ENCODE assay signal across 20 mouse cellular contexts in the genomic region with DNA sequence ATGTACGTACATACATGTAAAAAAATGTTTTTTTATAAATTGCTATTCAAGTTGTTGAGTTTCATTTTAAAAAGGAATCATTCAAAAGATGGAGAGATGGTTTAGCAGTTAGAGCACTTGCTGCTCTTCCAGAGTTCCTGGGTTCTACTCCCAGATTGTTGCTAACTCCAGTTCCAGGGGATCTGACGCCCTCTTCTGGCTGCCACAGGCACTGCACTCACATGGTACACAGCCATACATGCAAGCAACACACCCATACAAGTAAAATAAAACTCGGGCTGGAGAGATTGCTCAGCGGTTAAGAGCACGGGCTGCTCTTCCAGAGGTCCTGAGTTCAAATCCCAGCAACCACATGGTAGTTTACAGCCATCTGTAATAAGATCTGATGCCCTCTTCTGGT. TPM values are rescaled to one million over a fixed set of nuclear protein-coding genes. Genes with fewer than 3 reads are reported as not detected.
DNase-seq lines count a peak whose midpoint lies in the region; ATAC-seq and TF ChIP-seq lines count a peak whose summit lies in the region.
"Had no signal": no experiment of that assay in that cellular context is flagged by ENCODE, and none has a peak within 500 bp of the region (broad histone marks: within the 10 kb centered on the region; RNA-seq: fewer than 3 reads in every experiment).

No protein-coding gene starts in this region.

- ATAC-seq in hindbrain, postnatal 0 days = no peak
- ATAC-seq in hindbrain, embryonic 13.5 days (ENCODE audit: low FRiP score) = no peak
- no peak for ATAC-seq in lung, embryonic 14.5 days (ENCODE audit: insufficient read depth)
- ATAC-seq: activated CD4-positive, CD25-positive, alpha-beta regulatory T cell, adult 4 months; forebrain, postnatal 0 days; intestine, embryonic 16.5 days had no signal

- WGBS in hindbrain, postnatal 0 days = 94% methylated on average over 5 of the region's 5 CpGs
- WGBS in hindbrain, embryonic 13.5 days = 95% methylated on average over 5 of the region's 5 CpGs
- WGBS in lung, embryonic 14.5 days = 90% methylated on average over 5 of the region's 5 CpGs

- H3K4me1 ChIP-seq in hindbrain, postnatal 0 days (ENCODE audit: insufficient read depth, low read length) = no peaks in the 10 kb centered on the region
- peaks cover 5% of the 10 kb centered on the region for H3K4me1 ChIP-seq in hindbrain, embryonic 13.5 days (replicated peaks)
- H3K4me1 ChIP-seq in lung, embryonic 14.5 days (ENCODE audit: insufficient read depth) = no peaks in the 10 kb centered on the region
- H3K4me1 ChIP-seq in MEL (ENCODE audit: control insufficient read depth in 1 of 2, insufficient read depth in 2 of 2, low read length in 2 of 2) = no peaks in the 10 kb centered on the region

- H3K36me3 ChIP-seq in hindbrain, postnatal 0 days (ENCODE audit: insufficient read depth, low read length) = no peaks in the 10 kb centered on the region
- H3K36me3 ChIP-seq in hindbrain, embryonic 13.5 days = no peaks in the 10 kb centered on the region
- H3K36me3 ChIP-seq in lung, embryonic 14.5 days (ENCODE audit: insufficient read depth) = no peaks in the 10 kb centered on the region
- H3K36me3 ChIP-seq in MEL (ENCODE audit: control insufficient read depth in 1 of 2, insufficient read depth in 2 of 2, low read length in 2 of 2) = no peaks in the 10 kb centered on the region
- H3K36me3 ChIP-seq: hindbrain, embryonic 10.5 days; neural tube, embryonic 15.5 days had no signal

- peak; percentile 41 for TF ChIP-seq CTCF in hindbrain, postnatal 0 days (IDR thresholded peaks at IDR 0.05; ENCODE audit: low read depth)
- TF ChIP-seq CTCF in lung, embryonic 14.5 days (IDR thresholded peaks at IDR 0.05; ENCODE audit: low read depth) = peak; percentile 14; the same call in 1 of the 2 replicates
- peak; percentile 27 to 54 (median 41) for TF ChIP-seq CTCF in MEL (IDR thresholded peaks at IDR 0.05 in 2 of 3, conservative IDR thresholded peaks at IDR 0.05 in 1 of 3; ENCODE audit: control insufficient read depth in 1 of 3, insufficient read depth in 1 of 3, low read depth in 2 of 3, low read length in 3 of 3, poor library complexity in 1 of 3, severe bottlenecking in 1 of 3)

- no peak overlapping the region for H3K9ac ChIP-seq in hindbrain, postnatal 0 days (replicated peaks; ENCODE audit: low read length)
- H3K9ac ChIP-seq in hindbrain, embryonic 13.5 days = no peak overlapping the region
- H3K9ac ChIP-seq in lung, embryonic 14.5 days = no peak overlapping the region
- no peak overlapping the region for H3K9ac ChIP-seq in MEL (ENCODE audit: control insufficient read depth, low read depth, low read length, poor library complexity, severe bottlenecking)
- H3K9ac ChIP-seq: forebrain, postnatal 0 days; neural tube, embryonic 15.5 days had no signal

- H3K4me3 ChIP-seq in hindbrain, postnatal 0 days (ENCODE audit: low read length) = no peak overlapping the region
- no peak overlapping the region for H3K4me3 ChIP-seq in hindbrain, embryonic 13.5 days
- no peak overlapping the region for H3K4me3 ChIP-seq in lung, embryonic 14.5 days (ENCODE audit: low read depth, low read length)
- no peak overlapping the region for H3K4me3 ChIP-seq in MEL (ENCODE audit: control insufficient read depth in 1 of 2, insufficient read depth in 1 of 2, low read depth in 2 of 2, low read length in 2 of 2)
- H3K4me3 ChIP-seq: hindbrain, embryonic 10.5 days; neural tube, embryonic 15.5 days had no signal

- no peaks in the 10 kb centered on the region for H3K27me3 ChIP-seq in hindbrain, postnatal 0 days (ENCODE audit: insufficient read depth, low read length)
- H3K27me3 ChIP-seq in hindbrain, embryonic 13.5 days = no peaks in the 10 kb centered on the region
- H3K27me3 ChIP-seq in lung, embryonic 14.5 days (ENCODE audit: insufficient read depth, low read length) = no peaks in the 10 kb centered on the region
- H3K27me3 ChIP-seq in MEL (ENCODE audit: control insufficient read depth in 1 of 2, insufficient read depth in 2 of 2, low read length in 2 of 2) = no peaks in the 10 kb centered on the region
- H3K27me3 ChIP-seq: neural tube, embryonic 15.5 days had no signal

- TF ChIP-seq RAD21 in MEL (IDR thresholded peaks at IDR 0.05; ENCODE audit: low read depth, low read length) = no peak; the same call in 1 of the 2 replicates

- no peaks in the 10 kb centered on the region for H3K79me2 ChIP-seq in MEL (ENCODE audit: control insufficient read depth, insufficient read depth, low read length, poor library complexity)

- TF ChIP-seq POLR2A in MEL (IDR thresholded peaks at IDR 0.05; ENCODE audit: control insufficient read depth in 1 of 2, insufficient read depth in 1 of 2, low read depth in 1 of 2, low read length in 2 of 2, poor library complexity in 1 of 2) = no peak

- H3K4me2 ChIP-seq in hindbrain, postnatal 0 days (ENCODE audit: low read depth, low read length) = no peak overlapping the region
- H3K4me2 ChIP-seq in hindbrain, embryonic 13.5 days = no peak overlapping the region
- H3K4me2 ChIP-seq in lung, embryonic 14.5 days = no peak overlapping the region
- H3K4me2 ChIP-seq: neural tube, embryonic 15.5 days had no signal

- DNase-seq in hindbrain, postnatal 0 days (ENCODE audit: low spot score) = no peak
- DNase-seq in lung, embryonic 14.5 days = no peak
- DNase-seq in lung, postnatal 10 days = no peak
- DNase-seq in MEL (ENCODE audit: low read depth, low spot score) = no peak
- DNase-seq in naive thymus-derived CD4-positive, alpha-beta T cell, adult 2 months (ENCODE audit: low read depth) = peak; percentile 5
- DNase-seq in frontal cortex, postnatal 10 days (ENCODE audit: low spot score in 2 of 2) = no peak
- DNase-seq in adrenal gland, postnatal 36 days = no peak
- DNase-seq: B cell, adult 2 months; cerebellum, adult 11-12 months; cerebellum, postnatal 36 days; forebrain, postnatal 0 days; kidney, postnatal 36 days; lung, adult 2 months had no signal

- no peak overlapping the region for H3K27ac ChIP-seq in hindbrain, postnatal 0 days
- no peak overlapping the region for H3K27ac ChIP-seq in hindbrain, embryonic 13.5 days
- no peak overlapping the region for H3K27ac ChIP-seq in lung, embryonic 14.5 days (ENCODE audit: low read depth)
- no peak overlapping the region for H3K27ac ChIP-seq in MEL (ENCODE audit: control insufficient read depth, low read depth, low read length)
- H3K27ac ChIP-seq: hindbrain, embryonic 10.5 days; neural tube, embryonic 15.5 days had no signal

- TF ChIP-seq EP300 in MEL (IDR thresholded peaks at IDR 0.05; ENCODE audit: low read depth in 1 of 2, low read length in 2 of 2) = no peak

- no peaks in the 10 kb centered on the region for H3K9me3 ChIP-seq in hindbrain, postnatal 0 days (ENCODE audit: low read length)
- no peaks in the 10 kb centered on the region for H3K9me3 ChIP-seq in hindbrain, embryonic 13.5 days
- no peaks in the 10 kb centered on the region for H3K9me3 ChIP-seq in lung, embryonic 14.5 days (ENCODE audit: low read depth, low read length)
- no peaks in the 10 kb centered on the region for H3K9me3 ChIP-seq in MEL (replicated peaks; ENCODE audit: insufficient read depth, low read length)
- H3K9me3 ChIP-seq: hindbrain, embryonic 10.5 days; neural tube, embryonic 15.5 days had no signal

TF ChIP-seq in MEL, 35 proteins besides CTCF, POLR2A, EP300 and RAD21:
- no peak for TF ChIP-seq GATA1 (IDR thresholded peaks at IDR 0.05; ENCODE audit: low read depth, low read length)
- TF ChIP-seq NRF1 (IDR thresholded peaks at IDR 0.05; ENCODE audit: insufficient read depth, low read depth, low read length, poor library complexity, severe bottlenecking) = no peak
- TF ChIP-seq MAZ (IDR thresholded peaks at IDR 0.05; ENCODE audit: low read depth, low read length) = no peak
- TF ChIP-seq MXI1 (IDR thresholded peaks at IDR 0.05; ENCODE audit: low read depth, low read length) = no peak
- no peak for TF ChIP-seq RCOR1 (IDR thresholded peaks at IDR 0.05; ENCODE audit: low read depth, low read length)
- no peak for TF ChIP-seq CHD1 (IDR thresholded peaks at IDR 0.05; ENCODE audit: low read depth, low read length)
- no peak for TF ChIP-seq ELF1 (IDR thresholded peaks at IDR 0.05; ENCODE audit: low read depth, low read length)
- TF ChIP-seq TCF12 (IDR thresholded peaks at IDR 0.05; ENCODE audit: low read depth, low read length) = no peak
- TF ChIP-seq GABPA (IDR thresholded peaks at IDR 0.05; ENCODE audit: low read depth, low read length) = no peak
- TF ChIP-seq JUND (IDR thresholded peaks at IDR 0.05; ENCODE audit: low read depth, low read length) = no peak
- no peak for TF ChIP-seq MEF2A (IDR thresholded peaks at IDR 0.05; ENCODE audit: extremely low read depth, insufficient replicate concordance, low read depth, low read length, poor library complexity, severe bottlenecking)
- TF ChIP-seq CHD2 (IDR thresholded peaks at IDR 0.05; ENCODE audit: low read length) = no peak
- TF ChIP-seq USF2 (IDR thresholded peaks at IDR 0.05; ENCODE audit: borderline replicate concordance in 1 of 2, insufficient read depth in 1 of 2, low read depth in 1 of 2, low read length in 2 of 2) = no peak
- TF ChIP-seq ZC3H11A (IDR thresholded peaks at IDR 0.05; ENCODE audit: low read depth, low read length) = no peak
- TF ChIP-seq E2F4 (IDR thresholded peaks at IDR 0.05; ENCODE audit: borderline replicate concordance, low read depth, low read length) = no peak
- no peak for TF ChIP-seq MYB (IDR thresholded peaks at IDR 0.05; ENCODE audit: low read depth, low read length)
TF ChIP-seq in MEL: peak in this region for 0.

RNA-seq across cellular contexts. Expression of gene Rbp1, which starts 49.4 kb away (rescaled TPM):
- 6.2 and 12.0 TPM in 2 replicates for total RNA-seq in hindbrain, postnatal 0 days (2014; rRNA removed)
- polyA plus RNA-seq in hindbrain, postnatal 0 days (2015; fragmentation: Nextera tagmentation; extraction: Ambion mirVana) = 39.1 and 39.5 TPM in 2 replicates
- polyA plus RNA-seq in hindbrain, embryonic 13.5 days (2015; fragmentation: Nextera tagmentation; extraction: Ambion mirVana) = 66.7 and 67.4 TPM in 2 replicates
- polyA plus RNA-seq in lung, embryonic 14.5 days (2014; fragmentation: Nextera tagmentation; extraction: Ambion mirVana) = 128 and 132 TPM in 2 replicates
- 0.08 TPM in 1 of 2 replicates, not detected in the other for total RNA-seq in MEL (2012; rRNA removed)
- under 1 TPM in 1 of 2 experiments, not detected in 1; 0.21 TPM for polyA plus RNA-seq in MEL (2012; ENCODE audit: insufficient read depth in 1 of 2, insufficient read length in 2 of 2, low read depth in 1 of 2, low replicate concordance in 2 of 2, missing spikeins in 1 of 2)
- 1 to 10 TPM; 5.5 to 5.9 TPM for total RNA-seq in adrenal gland, postnatal 36 days (2021)
- total RNA-seq: megakaryocyte, adult 5-6 weeks; monocyte, adult 5-6 weeks had no signal

Comparison
In these comparisons a context has a peak if more than half of its experiments do, and no peak if none do; other contexts are left out.
1. RNA of gene Rbp1, which starts 49.4 kb away (polyA plus RNA-seq): 128 to 132 TPM in lung, embryonic 14.5 days, 66.7 to 67.4 TPM in hindbrain, embryonic 13.5 days and 39.1 to 39.5 TPM in hindbrain, postnatal 0 days; 0.21 TPM in MEL; every median in the first group is over 10 times any median in the second.
2. Peak in every context shown above with its lines, with median percentiles within 50 percentile points of each other: CTCF ChIP-seq.